Mouse (Mus musculus): Measurements from ENCODE around the gene Polrmt. TPM values are rescaled to one million over a fixed set of nuclear protein-coding genes. Genes with fewer than 3 reads are reported as not detected.
A peak's percentile ranks its signal among the peaks of the same experiment; 100 is the strongest.

Polrmt gene
- polyA plus RNA-seq, 1 experiment: 74.7 TPM

DNA sequence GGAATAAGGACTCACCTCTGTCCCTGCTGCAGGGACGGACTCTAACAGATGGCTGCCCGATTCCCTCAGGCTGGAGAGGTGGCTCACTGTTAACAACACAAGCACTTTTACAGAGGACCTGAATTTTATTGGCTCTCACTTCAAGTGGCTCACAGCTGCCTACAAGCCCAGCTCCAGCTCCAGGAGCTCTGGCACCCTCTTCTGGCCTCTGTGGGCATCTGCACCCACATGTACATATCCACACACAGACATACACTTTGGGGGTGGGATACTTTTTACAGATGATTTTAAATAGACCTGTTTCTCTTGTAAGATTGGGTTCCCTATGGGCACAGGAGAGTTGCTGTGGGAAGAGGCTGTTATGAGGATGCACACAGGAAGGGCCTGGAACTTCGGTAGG, 25.9 kb upstream of the Polrmt start:
- Histone ChIP-seq H3K27me3 (ENCODE audit: control insufficient read depth, insufficient read depth, low read length) (no peaks in the 10 kb centered on the region), H3K27ac (ENCODE audit: insufficient read depth, low read length) (no peak overlapping the region), H3K4me1 (ENCODE audit: control insufficient read depth, insufficient read depth, low read length) (no peaks in the 10 kb centered on the region), H3K4me3 (replicated peaks; ENCODE audit: insufficient read depth, low read depth, low read length) (no peak overlapping the region)
- DNase-seq: no peak
- TF ChIP-seq CTCF (IDR thresholded peaks at IDR 0.05; ENCODE audit: borderline replicate concordance, insufficient read depth, low read depth, low read length) (no peak), POLR2A (IDR thresholded peaks at IDR 0.05; ENCODE audit: borderline replicate concordance, insufficient read depth, low read length) (no peak)
- 88% methylated on average over 3 of the region's 3 CpGs for WGBS

GRCm38 (mm10) chr10:79769329-79769728, 22.9 kb upstream of the Polrmt start:
- Histone ChIP-seq H3K4me3 (replicated peaks; ENCODE audit: insufficient read depth, low read depth, low read length) (no peak overlapping the region), H3K27me3 (ENCODE audit: control insufficient read depth, insufficient read depth, low read length) (no peaks in the 10 kb centered on the region), H3K4me1 (ENCODE audit: control insufficient read depth, insufficient read depth, low read length) (peaks cover 10% of the 10 kb centered on the region), H3K27ac (ENCODE audit: insufficient read depth, low read length) (no peak overlapping the region)
- DNase-seq: no peak
- WGBS: 75% methylated on average over 4 of the region's 4 CpGs
- TF ChIP-seq CTCF (IDR thresholded peaks at IDR 0.05; ENCODE audit: borderline replicate concordance, insufficient read depth, low read depth, low read length): no peak

DNA sequence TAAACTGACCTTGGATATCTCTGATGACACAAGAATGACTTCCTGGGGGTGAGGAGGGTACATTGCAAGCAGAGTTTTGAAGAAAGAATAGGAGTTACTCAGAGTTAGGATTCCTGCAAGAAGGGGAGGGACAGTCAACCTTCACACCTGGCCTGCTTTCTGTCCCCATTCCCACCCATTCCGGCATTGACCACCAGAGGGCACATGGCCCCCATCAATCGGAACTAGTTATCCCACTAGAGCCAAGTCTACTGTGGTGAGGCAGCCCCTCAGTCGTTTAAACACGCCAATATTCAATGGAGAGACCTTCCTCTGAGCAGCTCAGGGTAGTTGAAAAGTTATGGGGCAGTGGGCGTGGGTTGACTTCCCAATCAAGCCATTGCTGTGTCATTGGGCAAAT, 22.0 kb upstream of the Polrmt start:
- Histone ChIP-seq H3K27ac (ENCODE audit: insufficient read depth, low read length) (no peak overlapping the region), H3K4me1 (ENCODE audit: control insufficient read depth, insufficient read depth, low read length) (peaks cover 19% of the 10 kb centered on the region), H3K4me3 (replicated peaks; ENCODE audit: insufficient read depth, low read depth, low read length) (no peak overlapping the region), H3K27me3 (ENCODE audit: control insufficient read depth, insufficient read depth, low read length) (no peaks in the 10 kb centered on the region)
- DNase-seq: peak; percentile 67 to 80
- 2% methylated on average over 5 of the region's 5 CpGs for WGBS
- TF ChIP-seq POLR2A (IDR thresholded peaks at IDR 0.05; ENCODE audit: borderline replicate concordance, insufficient read depth, low read length): no peak
- TF ChIP-seq CTCF (IDR thresholded peaks at IDR 0.05; ENCODE audit: borderline replicate concordance, insufficient read depth, low read depth, low read length): peak; percentile 96

DNA sequence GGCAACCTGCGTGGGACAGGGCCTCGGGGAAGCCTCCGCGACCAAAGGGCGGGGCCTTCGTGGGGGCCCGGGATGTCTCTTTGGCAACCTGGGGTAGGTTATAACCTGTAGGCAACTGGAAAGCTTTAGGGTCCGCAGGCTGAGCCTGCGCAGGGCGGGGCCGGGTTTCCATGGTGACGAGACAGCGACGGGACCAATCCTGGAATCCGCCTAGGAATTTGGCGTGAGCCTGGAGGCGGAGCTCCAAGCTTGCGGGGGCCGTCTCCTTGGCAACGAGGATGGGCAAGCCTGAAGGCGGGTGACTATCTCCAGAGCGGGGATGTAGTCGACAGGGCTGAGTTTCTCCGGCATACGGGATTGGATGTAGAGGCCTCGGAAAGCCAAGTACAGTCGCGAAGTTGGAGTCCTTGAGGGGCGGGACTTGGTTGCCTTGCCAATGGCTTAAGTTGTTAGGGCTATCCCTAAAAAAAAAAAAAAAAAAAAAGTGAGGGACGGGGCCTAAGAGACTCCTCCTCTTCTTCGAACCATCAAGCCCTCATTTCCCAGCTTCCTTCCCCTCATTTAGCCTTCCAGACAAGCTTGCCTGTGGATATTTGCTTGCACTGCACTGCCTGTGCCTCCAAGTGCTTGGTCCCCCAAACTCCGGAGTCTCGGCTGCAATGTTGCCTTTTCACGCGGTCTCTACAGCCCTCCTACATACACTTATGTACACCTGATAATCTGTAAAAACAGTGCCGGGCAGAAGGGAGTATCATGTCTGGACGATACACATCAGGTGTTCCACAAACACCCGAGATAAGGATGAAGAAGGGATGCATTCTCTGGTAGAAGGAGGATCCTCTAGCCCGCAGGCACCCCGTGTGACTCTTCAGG, 21.2 kb upstream of the Polrmt start:
- Histone ChIP-seq H3K4me3 (replicated peaks; ENCODE audit: insufficient read depth, low read depth, low read length) (peak overlapping the region; percentile 82), H3K27ac (ENCODE audit: insufficient read depth, low read length) (peak overlapping the region; percentile 40), H3K4me1 (ENCODE audit: control insufficient read depth, insufficient read depth, low read length) (peaks cover 27% of the 10 kb centered on the region), H3K27me3 (ENCODE audit: control insufficient read depth, insufficient read depth, low read length) (no peaks in the 10 kb centered on the region)
- 7% methylated on average over 40 of the region's 40 CpGs for WGBS
- peak; percentile 93 to 95 for DNase-seq
- TF ChIP-seq CTCF (IDR thresholded peaks at IDR 0.05; ENCODE audit: borderline replicate concordance, insufficient read depth, low read depth, low read length) (no peak), POLR2A (IDR thresholded peaks at IDR 0.05; ENCODE audit: borderline replicate concordance, insufficient read depth, low read length) (no peak)

DNA sequence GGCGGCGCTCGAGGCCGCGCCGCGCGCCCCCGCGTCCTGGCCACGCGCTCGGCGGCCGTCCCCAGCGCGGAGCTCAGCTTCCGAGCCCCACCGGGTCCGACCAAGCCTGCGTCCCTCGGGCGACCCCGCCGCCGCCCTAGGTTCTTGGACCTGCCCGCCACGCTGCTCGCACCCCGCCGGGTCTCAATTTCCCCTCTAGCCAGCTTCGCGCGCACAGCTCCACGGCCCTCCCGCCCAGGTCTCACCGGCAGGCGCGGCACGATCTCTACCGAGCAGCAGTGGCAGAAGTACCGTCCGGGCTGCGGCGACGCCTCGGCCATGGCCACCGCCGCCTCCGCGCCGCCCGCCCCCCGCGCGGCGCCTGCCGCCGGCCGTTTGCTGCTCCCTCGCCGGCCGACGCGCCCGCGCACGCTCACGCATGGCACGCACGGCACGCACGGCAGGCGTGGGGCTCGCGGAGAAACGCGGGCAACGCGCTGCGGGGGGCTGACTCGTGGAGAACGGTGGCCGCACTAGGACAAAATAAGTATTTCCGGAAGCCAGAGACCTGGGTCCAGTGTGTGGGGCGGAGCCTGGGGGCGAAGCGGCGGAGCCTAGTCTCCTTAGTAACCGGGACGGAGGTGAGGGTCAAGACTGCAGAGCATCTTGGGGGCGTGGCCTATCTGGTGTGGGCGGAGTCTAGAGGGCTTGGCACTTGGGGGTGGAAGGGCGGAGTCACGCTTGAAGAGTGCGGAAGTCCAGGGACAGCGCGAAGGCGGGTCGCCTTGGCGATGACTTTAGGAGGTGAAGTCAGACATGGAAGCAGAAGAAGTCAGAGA, 20.3 kb upstream of the Polrmt start, which contains the start of gene Rnf126:
TSS of gene Rnf126 (minus strand) at position 445 of the 818 bp plus-strand sequence.
- H3K27ac ChIP-seq (ENCODE audit: insufficient read depth, low read length): peak within 1 kb of the TSS; percentile 77
- H3K4me1 ChIP-seq (ENCODE audit: control insufficient read depth, insufficient read depth, low read length): peaks cover 28% of the 10 kb centered on the region
- TF ChIP-seq POLR2A (IDR thresholded peaks at IDR 0.05; ENCODE audit: borderline replicate concordance, insufficient read depth, low read length) (peak; percentile 52), CTCF (IDR thresholded peaks at IDR 0.05; ENCODE audit: borderline replicate concordance, insufficient read depth, low read depth, low read length) (no peak)
- DNase-seq: peak; percentile 99 to 100
- H3K27me3 ChIP-seq (ENCODE audit: control insufficient read depth, insufficient read depth, low read length): no peaks in the 10 kb centered on the region
- H3K4me3 ChIP-seq (replicated peaks; ENCODE audit: insufficient read depth, low read depth, low read length): peak within 1 kb of the TSS; percentile 82
- 1% methylated on average over 101 of the region's 101 CpGs for WGBS

GRCm38 (mm10) chr10:79766001-79766507, 19.7 kb upstream of the Polrmt start:
- no peaks in the 10 kb centered on the region for H3K27me3 ChIP-seq (ENCODE audit: control insufficient read depth, insufficient read depth, low read length)
- TF ChIP-seq POLR2A (IDR thresholded peaks at IDR 0.05; ENCODE audit: borderline replicate concordance, insufficient read depth, low read length) (no peak), CTCF (IDR thresholded peaks at IDR 0.05; ENCODE audit: borderline replicate concordance, insufficient read depth, low read depth, low read length) (no peak)
- DNase-seq: no peak
- WGBS: 5% methylated on average over 16 of the region's 16 CpGs
- H3K27ac ChIP-seq (ENCODE audit: insufficient read depth, low read length): peak overlapping the region; percentile 77
- H3K4me1 ChIP-seq (ENCODE audit: control insufficient read depth, insufficient read depth, low read length): peaks cover 28% of the 10 kb centered on the region
- peak overlapping the region; percentile 82 for H3K4me3 ChIP-seq (replicated peaks; ENCODE audit: insufficient read depth, low read depth, low read length)

GRCm38 (mm10) chr10:79765228-79765745, 18.9 kb upstream of the Polrmt start:
- no peak for TF ChIP-seq CTCF (IDR thresholded peaks at IDR 0.05; ENCODE audit: borderline replicate concordance, insufficient read depth, low read depth, low read length)
- no peak for TF ChIP-seq POLR2A (IDR thresholded peaks at IDR 0.05; ENCODE audit: borderline replicate concordance, insufficient read depth, low read length)
- peaks cover 28% of the 10 kb centered on the region for H3K4me1 ChIP-seq (ENCODE audit: control insufficient read depth, insufficient read depth, low read length)
- no peaks in the 10 kb centered on the region for H3K27me3 ChIP-seq (ENCODE audit: control insufficient read depth, insufficient read depth, low read length)
- WGBS: 39% methylated on average over 2 of the region's 2 CpGs
- no peak for DNase-seq
- peak overlapping the region; percentile 82 for H3K4me3 ChIP-seq (replicated peaks; ENCODE audit: insufficient read depth, low read depth, low read length)
- no peak overlapping the region for H3K27ac ChIP-seq (ENCODE audit: insufficient read depth, low read length)
